ENCODE assay signal across 12 mouse cellular contexts in the genomic region with DNA sequence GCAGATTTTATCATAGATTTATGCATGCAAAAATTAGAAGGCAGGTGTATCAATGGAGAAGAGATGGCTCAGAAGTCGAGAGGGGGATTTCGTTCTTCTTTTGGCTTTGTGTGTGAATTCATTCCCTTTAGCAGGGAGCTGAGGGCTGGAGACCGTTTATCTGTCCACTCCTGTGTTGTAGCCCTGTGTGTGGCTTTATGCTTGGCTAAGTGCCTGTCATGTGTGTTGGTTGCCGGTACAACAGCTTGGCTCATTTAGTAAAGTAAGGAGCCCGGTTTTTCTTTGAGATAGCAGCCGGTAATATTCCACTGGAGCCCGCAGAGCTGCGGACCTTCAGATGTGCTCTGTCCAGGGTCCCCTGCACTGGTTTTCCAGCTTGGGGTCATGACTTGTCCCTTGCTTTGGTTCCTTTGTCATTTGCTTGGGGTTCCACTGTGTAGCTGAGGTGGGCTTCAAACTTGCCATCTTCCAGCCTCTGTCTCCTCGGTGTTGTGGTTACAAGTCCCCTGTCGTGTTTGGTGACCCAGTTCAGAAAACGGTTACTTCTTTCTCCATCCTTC.
DNase-seq lines count a peak whose midpoint lies in the region; ATAC-seq and TF ChIP-seq lines count a peak whose summit lies in the region.
"Had no signal": no experiment of that assay in that cellular context is flagged by ENCODE, and none has a peak within 500 bp of the region (broad histone marks: within the 10 kb centered on the region; RNA-seq: fewer than 3 reads in every experiment).

No protein-coding gene starts in this region.

- ATAC-seq in lung, postnatal 0 days: no peak

- intact Hi-C loops in left cerebral cortex, postnatal 14 days (cut with DNase I): no loop called here

- DNase-seq in heart, adult 11 months: peak; percentile 72
- no peak for DNase-seq in heart, adult 9 months (ENCODE audit: low spot score in 2 of 2)
- no peak for DNase-seq in lung, postnatal 0 days (ENCODE audit: low spot score)
- DNase-seq in lung, postnatal 14 days: no peak
- DNase-seq in kidney, postnatal 14 days: peak; percentile 20
- DNase-seq in left cerebral cortex, postnatal 14 days (ENCODE audit: low spot score in 2 of 2): no peak
- no peak for DNase-seq in gastrocnemius, adult 18-20 months (ENCODE audit: low spot score)
- no peak for DNase-seq in lung, postnatal 36 days
- DNase-seq: adrenal gland, adult 2 months; heart, adult 18-20 months; right cerebral cortex, postnatal 25 days had no signal

- TF ChIP-seq CTCF in lung, postnatal 0 days (IDR thresholded peaks at IDR 0.05): no peak

- H3K4me1 ChIP-seq in lung, postnatal 0 days (ENCODE audit: insufficient read depth, low read depth, low read length): no peaks in the 10 kb centered on the region
- H3K4me1 ChIP-seq: megakaryocyte, embryonic 14.5 days had no signal

- no peaks in the 10 kb centered on the region for H3K9me3 ChIP-seq in lung, postnatal 0 days (ENCODE audit: low read length)

- no peak for TF ChIP-seq EP300 in lung, postnatal 0 days (IDR thresholded peaks at IDR 0.05)

- H3K9ac ChIP-seq in lung, postnatal 0 days (replicated peaks; ENCODE audit: low read depth): no peak overlapping the region

- H3K4me2 ChIP-seq in lung, postnatal 0 days (replicated peaks; ENCODE audit: low read depth, low read length): no peak overlapping the region

- WGBS in lung, postnatal 0 days: 48% methylated on average over 11 of the region's 11 CpGs

- no peaks in the 10 kb centered on the region for H3K27me3 ChIP-seq in lung, postnatal 0 days (replicated peaks; ENCODE audit: insufficient read depth, low read length)

- no peak overlapping the region for H3K27ac ChIP-seq in lung, postnatal 0 days (ENCODE audit: low read length)

- no peaks in the 10 kb centered on the region for H3K36me3 ChIP-seq in lung, postnatal 0 days (ENCODE audit: insufficient read depth, low read length)

- 0 out of 2 replicates have a peak overlapping the region, but pooled peaks have one; percentile 4 for H3K4me3 ChIP-seq in lung, postnatal 0 days (ENCODE audit: low read depth, low read length)
- H3K4me3 ChIP-seq: megakaryocyte, embryonic 14.5 days had no signal

Comparison
In these comparisons a context has a peak if more than half of its experiments do, and no peak if none do; other contexts are left out.
1. DNase-seq: peak in heart, adult 11 months (single experiment) and kidney, postnatal 14 days (single experiment); none in heart, adult 9 months (0 of 2), lung, postnatal 0 days (single experiment), lung, postnatal 14 days (single experiment), left cerebral cortex, postnatal 14 days (0 of 2), gastrocnemius, adult 18-20 months (single experiment) and lung, postnatal 36 days (single experiment).